Mouse (Mus musculus) adrenal gland, postnatal 10 days (tissue): ENCODE measurements around the gene Tph1. TPM values are rescaled to one million over a fixed set of nuclear protein-coding genes. Genes with fewer than 3 reads are reported as not detected.
"Not testable (repeated sequence)": the region's sequence is repeated elsewhere in the genome, so short reads cannot be mapped to it uniquely, and the experiment has no call there.

Experiments used
- DNase-seq: peaks from one replicate; pipeline ENCODE4 v3.0.0; 2021; ENCODE audit warnings: mixed read lengths
- long read RNA-seq, 2 experiments: library from polyadenylated mRNA; stranded (forward); transcript quantifications; one replicate each; pipeline ENCODE4 v2.0.0; 2021
- total RNA-seq, 2 experiments: library from RNA; stranded (reverse); gene quantifications; 2 replicates each; pipeline ENCODE4 v1.2.3; 2021

The Tph1 gene
- total RNA-seq, result not detected
- long read RNA-seq, experiment 1, result 0 reads
- long read RNA-seq, experiment 2, result 0 reads

- no peak for DNase-seq
Observed at GRCm38 (mm10) chr7:46672160-46672672, at the start of gene Tph1. Gene Tph1 (minus strand): TSS chr7:46672537.

- DNase-seq, result no peak
Observed at GRCm38 (mm10) chr7:46720460-46720859, 48.1 kb upstream of the Tph1 start.

- DNase-seq, result peak; percentile 64
Observed at GRCm38 (mm10) chr7:46719526-46719925, 47.2 kb upstream of the Tph1 start.

- DNase-seq, result no peak
Observed at GRCm38 (mm10) chr7:46718591-46719270, 46.4 kb upstream of the Tph1 start.

GRCm38 (mm10) chr7:46716897-46717296 lies 44.6 kb upstream of the Tph1 start:
- peak; percentile 59 for DNase-seq

GRCm38 (mm10) chr7:46715600-46715999 lies 43.3 kb upstream of the Tph1 start, which contains the start of gene Saa3:
Gene Saa3 (minus strand): TSS chr7:46715700.
- DNase-seq, result no peak

GRCm38 (mm10) chr7:46714518-46714917 lies 42.2 kb upstream of the Tph1 start:
- DNase-seq, result peak; percentile 82

DNA sequence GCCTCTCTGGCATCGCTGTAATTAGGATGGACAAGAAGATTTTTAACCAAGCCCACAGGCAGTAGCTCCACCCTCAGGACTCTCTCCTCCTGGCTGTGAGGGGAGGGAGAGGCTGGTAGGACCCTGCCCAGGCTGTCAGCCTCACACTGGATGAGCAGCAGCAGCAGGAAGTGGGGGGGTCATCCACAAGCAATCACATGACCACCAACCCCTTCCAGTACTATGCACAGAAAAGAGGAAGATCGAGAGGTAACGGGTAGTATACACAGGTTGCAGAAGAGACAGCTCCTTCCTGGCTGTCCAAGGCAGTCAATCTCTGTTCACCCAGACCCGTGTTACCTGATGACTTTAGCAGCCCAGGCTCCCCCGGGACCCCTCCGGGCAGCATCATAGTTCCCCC lies 39.9 kb upstream of the Tph1 start:
- no peak for DNase-seq

- DNase-seq, result peak; percentile 92
Observed at GRCm38 (mm10) chr7:46710390-46710844, 38.1 kb upstream of the Tph1 start, which contains the start of gene Saal1. Gene Saal1 (minus strand): TSS chr7:46710680.

DNA sequence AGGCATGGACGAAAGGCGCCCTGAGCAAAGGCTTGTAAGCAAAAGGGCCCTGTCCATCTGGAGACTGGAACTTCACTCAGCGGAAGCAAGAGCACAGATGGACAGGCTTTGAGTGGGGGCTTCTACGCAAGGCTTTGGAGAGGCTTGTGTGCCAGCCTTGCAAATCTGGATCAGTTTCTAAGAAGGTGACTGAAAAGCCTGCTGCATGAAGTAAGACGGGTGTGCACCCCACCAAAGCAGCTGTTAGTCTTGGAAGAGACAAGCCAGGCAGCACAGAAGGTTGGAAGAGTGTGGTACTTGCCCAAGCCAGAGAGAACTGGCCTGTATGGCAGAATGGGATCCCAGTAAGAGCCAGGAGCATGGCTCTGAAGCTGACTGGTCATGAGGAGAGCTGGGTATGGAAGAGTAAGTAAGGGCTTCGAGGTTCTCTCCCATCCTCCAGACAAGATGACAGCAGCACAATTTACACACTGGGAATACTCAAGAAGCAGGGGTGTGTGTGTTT lies 28.2 kb upstream of the Tph1 start:
- DNase-seq, result no peak

- no peak for DNase-seq
Observed at GRCm38 (mm10) chr7:46696754-46697153, 24.4 kb upstream of the Tph1 start.

GRCm38 (mm10) chr7:46686827-46687226 lies 14.5 kb upstream of the Tph1 start:
- no peak for DNase-seq

DNA sequence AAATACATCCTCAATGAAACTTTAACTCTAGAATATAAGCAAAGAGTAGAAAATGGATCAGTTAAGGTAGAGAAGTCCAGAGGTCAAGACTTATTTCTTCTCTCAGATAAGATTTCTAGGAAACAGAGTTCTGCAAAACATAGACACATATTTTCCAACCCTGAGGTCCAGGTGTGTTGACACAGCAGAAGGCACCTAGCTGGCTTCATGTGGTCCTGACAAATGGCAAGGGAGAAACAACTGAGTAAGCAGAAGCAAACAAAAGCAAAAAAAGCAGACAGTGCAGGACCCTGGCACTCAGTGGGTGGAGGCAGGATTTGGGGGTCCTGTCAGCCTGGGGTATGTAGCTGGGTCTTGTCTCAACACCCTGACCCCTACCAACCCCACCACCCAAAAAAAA lies 8.4 kb upstream of the Tph1 start:
- DNase-seq, result no peak

DNA sequence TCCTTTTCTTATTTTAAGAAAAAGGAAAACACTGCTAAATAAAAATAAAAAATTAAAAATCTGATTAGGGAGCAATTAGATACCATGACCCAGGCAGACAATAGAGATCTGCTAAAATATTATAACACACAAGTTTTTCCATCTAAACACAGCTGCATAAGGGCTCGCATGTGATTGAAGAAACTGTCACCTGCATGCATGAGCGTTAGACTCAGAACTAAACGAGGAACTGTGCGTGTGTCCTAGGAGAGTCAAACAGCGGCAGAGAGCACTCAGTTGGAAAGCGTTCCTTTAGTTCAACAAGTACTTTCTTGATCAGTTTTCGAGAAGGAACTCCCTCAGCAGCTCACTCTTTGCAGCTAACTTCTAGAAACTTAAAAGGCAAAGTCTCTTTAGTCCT lies 6.7 kb upstream of the Tph1 start:
- not testable (repeated sequence) for DNase-seq

- DNase-seq, result no peak
Observed at GRCm38 (mm10) chr7:46678417-46678816, 6.1 kb upstream of the Tph1 start.

GRCm38 (mm10) chr7:46676808-46677360 lies 4.5 kb upstream of the Tph1 start:
- DNase-seq, result no peak

GRCm38 (mm10) chr7:46675886-46676285 lies 3.5 kb upstream of the Tph1 start:
- no peak for DNase-seq

DNA sequence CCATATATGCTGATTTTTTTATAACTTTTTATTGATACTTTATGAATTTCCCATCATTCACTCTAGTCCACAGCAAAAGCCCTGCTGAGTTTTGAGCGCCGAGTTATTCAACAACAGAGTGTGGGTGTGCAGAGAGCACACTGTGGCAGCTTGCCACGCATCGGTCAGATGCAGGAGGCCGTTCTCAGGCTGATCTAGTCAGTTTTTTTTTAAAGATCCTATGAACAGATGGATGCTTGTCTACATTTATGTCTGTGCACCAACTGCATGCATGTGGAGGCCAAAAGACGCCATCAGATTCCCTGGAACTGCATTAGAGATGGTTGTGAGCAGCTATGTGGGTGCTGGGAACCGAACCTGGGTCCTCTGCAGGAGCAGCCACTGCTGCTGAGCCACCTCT lies 2.7 kb upstream of the Tph1 start:
- no peak for DNase-seq

DNA sequence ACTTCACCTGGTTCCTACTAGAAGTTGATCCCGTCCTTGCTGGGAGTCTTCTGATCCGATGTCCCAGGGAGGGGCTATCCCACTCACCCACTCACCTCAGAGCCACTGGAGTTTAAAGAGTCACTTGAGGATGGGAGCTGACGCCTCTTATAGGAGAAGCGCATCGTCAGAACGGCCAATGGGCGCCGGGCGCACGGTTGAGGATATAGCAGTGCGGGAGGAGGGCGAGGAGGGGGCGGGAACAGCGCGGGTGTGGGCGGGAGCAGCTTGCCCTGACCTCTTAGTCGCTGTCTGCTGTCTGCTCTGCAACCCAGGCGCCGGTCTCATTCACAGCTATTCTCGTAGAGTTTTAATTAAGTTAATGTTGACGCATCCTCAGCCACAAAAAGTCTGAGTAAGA lies 5.1 kb downstream of the Tph1 start:
- peak; percentile 17 for DNase-seq

GRCm38 (mm10) chr7:46665236-46665635 lies 7.1 kb downstream of the Tph1 start:
- peak; percentile 53 for DNase-seq

DNA sequence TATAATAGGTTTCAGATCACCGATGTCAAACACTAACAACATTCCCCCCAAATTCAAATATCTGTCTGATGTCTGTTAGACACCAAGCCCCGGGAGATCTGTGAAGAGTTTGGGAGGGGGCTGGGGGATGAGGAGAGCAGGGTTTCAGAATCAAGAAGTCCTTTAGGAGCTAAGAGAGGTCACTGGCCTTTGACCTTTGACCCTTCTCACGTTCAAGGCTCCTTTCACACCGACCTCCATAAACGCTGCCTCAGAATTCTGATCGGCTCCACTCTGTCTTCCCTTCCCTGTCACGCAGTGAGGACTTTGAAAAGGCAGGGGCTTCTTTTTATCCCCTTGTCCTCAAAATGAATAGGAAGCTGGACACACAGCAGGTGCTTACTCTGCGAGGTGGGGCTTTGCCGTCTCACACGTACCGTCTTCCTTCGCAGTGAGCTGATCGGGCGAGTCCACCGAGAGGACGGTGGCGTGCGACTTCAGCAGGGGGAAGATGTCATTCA lies 10.7 kb downstream of the Tph1 start:
- DNase-seq, result no peak

GRCm38 (mm10) chr7:46652279-46652678 lies 20.1 kb downstream of the Tph1 start:
- DNase-seq, result no peak

DNA sequence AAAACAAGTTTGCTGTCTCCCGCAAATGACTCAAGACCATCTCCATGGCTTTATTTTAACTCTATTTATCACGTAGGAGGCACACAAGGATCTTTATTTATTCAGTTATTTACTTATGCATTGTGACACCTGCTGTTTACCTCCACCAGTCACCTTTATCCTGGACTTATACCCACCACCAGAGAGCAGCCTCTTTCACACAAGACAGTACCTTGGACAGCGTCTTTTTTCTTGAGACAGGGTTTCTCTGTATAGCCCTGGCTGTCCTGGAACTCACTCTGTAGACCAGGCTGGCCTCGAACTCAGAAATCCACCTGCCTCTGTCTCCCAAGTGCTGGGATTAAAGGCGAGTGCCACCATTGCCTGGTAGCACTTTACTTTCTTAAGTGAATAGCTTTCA lies 22.1 kb downstream of the Tph1 start:
- not testable (repeated sequence) for DNase-seq
